Mouse (Mus musculus): Measurements from ENCODE around the gene Cacna1s.

The Cacna1s gene

DNA sequence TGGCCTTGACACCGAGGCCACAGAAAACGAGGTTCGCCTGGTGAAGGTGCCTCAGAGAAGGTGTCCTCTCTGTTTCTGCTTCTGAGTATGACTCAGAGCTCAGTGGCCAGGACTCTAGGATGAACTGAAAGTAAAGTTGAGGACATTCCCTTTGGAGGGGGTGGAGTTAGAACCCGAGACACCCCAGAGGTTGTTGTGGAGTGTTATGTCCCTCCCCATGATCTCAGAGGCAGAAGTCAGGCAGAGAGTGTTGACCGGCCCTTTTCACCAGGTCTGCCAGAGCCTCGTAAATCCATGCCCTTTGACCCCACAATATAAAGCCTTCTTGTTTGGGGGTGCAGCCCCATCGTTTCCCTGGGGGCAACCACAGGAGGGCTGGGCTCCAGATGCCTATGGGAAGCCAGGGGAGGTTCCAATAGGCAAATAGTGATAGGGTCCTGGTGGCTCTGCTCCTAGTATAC is 84.6 kb downstream of the Cacna1s start:
- DNase-seq (ENCODE audit: low read depth, low spot score), result no peak

GRCm38 (mm10) chr1:136137575-136137974 is 85.0 kb downstream of the Cacna1s start:
- no peak for DNase-seq (ENCODE audit: low read depth, low spot score)

DNA sequence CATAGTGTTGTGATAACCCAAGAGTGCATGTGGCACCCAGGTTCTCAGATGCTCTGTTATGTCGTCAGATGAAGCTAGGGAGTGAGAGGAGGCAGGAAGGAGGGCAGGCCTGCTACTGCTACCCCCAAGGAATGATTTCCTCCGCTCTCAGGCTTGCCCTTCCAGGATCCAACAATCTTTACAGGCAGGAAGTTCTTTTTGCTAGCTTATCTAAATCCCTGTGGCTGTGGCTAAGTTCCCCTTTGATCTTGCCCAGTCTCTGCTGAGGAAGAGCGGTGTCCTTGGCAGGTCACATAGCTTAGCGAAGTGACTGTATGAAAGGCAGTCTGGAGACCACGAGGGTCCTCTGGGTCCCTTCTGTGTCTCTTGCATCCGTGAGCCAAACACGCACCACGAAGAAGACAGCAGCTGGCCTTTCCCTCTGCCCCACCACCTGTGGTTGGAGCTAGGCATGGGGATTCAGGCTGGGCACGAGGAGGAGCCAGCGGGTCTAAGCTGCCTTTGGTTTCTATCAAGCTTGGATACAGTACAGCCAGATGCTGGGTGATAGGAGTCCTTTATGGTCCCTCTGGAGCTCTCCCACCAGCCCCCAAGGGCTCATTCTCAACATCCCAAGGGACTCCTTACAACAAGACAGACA is 85.8 kb downstream of the Cacna1s start:
- DNase-seq (ENCODE audit: low read depth, low spot score), result no peak

- no peak for DNase-seq (ENCODE audit: low read depth, low spot score)
Observed at GRCm38 (mm10) chr1:136139990-136140640, 87.6 kb downstream of the Cacna1s start.

GRCm38 (mm10) chr1:136141176-136141950 is 88.8 kb downstream of the Cacna1s start:
- DNase-seq (ENCODE audit: low read depth, low spot score), result no peak

GRCm38 (mm10) chr1:136142336-136142735 is 89.8 kb downstream of the Cacna1s start:
- peak; percentile 58 for DNase-seq (ENCODE audit: low read depth, low spot score)

GRCm38 (mm10) chr1:136143514-136143913 is 91.0 kb downstream of the Cacna1s start:
- DNase-seq (ENCODE audit: low read depth, low spot score), result no peak

- no peak for DNase-seq (ENCODE audit: low read depth, low spot score)
Observed at GRCm38 (mm10) chr1:136149702-136150101, 97.2 kb downstream of the Cacna1s start.

DNA sequence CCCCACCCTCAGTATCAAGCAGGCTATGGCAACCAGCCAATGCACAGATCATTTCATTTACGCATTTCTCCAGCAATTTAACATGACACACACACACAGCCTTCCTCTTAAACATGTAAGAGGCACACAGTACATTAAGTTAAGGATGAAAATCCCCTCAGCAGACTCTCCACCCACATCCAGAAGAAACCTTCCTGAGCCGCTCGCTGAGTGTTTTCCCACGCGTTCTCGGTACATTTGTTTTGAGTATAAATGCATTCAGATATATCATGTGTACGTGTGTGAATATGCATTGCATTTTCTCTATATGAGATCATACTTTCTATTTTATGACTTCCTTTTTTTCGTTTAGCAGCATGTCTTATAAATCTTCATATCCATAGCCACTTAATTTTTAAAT is 98.8 kb downstream of the Cacna1s start:
- no peak for DNase-seq (ENCODE audit: low read depth, low spot score)

- DNase-seq (ENCODE audit: low read depth, low spot score), result no peak
Observed at GRCm38 (mm10) chr1:136156304-136156703, 103.8 kb downstream of the Cacna1s start.

GRCm38 (mm10) chr1:136156951-136157350 is 104.4 kb downstream of the Cacna1s start:
- DNase-seq (ENCODE audit: low read depth, low spot score), result no peak

GRCm38 (mm10) chr1:136159830-136160229 is 107.3 kb downstream of the Cacna1s start:
- no peak for DNase-seq (ENCODE audit: low read depth, low spot score)

- DNase-seq (ENCODE audit: low read depth, low spot score), result no peak
Observed at GRCm38 (mm10) chr1:136160297-136160696, 107.7 kb downstream of the Cacna1s start.

DNA sequence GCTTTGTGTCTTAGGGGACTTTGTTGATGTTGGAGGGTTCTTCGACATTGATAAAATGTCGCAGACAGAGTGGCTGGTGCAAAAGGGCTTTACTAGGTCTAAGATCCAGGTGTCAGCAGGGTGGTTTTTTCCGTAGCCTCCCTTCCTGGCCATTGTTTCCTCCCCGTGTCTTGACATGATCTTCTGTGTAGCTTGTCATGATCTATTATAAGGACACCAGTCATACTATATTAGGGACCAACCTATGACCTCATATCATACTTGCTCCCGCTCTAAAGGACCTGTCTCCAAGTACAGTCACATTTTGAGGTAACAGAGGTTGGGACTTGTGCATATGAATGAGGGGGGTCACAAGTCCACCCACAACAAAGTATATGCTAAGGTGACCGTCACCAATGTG is 108.4 kb downstream of the Cacna1s start:
- DNase-seq (ENCODE audit: low read depth, low spot score), result no peak

DNA sequence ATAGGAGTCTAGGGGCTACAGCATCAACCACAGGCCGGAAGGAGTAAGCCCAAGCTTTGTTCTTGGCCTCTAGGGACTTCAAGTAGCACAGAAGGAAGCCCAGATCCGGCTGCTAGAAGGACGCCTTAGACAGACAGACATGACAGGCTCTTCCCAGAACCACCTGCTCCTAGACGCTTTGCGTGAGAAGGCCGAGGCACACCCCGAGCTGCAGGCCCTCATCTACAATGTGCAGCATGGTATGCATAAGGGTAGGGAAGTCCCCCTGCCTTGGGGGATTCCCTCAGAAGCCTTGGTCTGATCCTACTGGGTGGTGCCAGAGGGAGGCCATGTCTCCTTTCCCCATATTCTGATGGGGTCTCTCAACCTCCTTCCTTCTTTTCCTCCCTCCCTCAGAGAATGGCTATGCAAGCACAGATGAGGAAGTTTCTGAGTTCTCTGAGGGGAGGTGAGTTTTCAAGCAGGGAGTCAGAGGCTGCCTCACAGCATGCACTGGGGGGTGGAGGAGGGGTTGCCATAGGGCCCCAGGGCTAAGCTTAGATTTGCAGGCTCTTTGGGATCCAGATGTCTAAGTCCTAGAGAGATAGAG is 108.9 kb downstream of the Cacna1s start:
- DNase-seq (ENCODE audit: low read depth, low spot score), result no peak

DNA sequence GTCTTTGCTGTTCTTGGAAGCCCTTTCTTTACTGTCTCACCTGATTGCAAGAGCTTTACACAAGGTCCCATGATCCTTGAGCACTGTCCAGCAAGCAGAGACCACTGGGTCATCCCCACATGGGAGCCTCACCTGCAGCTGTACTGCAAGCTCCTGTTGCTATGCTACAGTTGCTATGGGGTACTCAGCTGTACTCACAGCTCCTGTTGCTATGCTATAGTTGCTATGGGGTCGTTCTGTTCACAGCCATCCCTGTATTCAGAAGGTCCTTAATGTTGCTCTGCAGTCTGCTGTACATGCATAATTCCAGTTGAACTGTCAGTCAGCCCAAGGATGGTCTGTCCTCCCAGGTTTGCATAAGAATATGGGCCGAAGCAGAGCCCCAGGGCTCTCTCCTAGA is 112.9 kb downstream of the Cacna1s start:
- DNase-seq (ENCODE audit: low read depth, low spot score), result no peak

DNA sequence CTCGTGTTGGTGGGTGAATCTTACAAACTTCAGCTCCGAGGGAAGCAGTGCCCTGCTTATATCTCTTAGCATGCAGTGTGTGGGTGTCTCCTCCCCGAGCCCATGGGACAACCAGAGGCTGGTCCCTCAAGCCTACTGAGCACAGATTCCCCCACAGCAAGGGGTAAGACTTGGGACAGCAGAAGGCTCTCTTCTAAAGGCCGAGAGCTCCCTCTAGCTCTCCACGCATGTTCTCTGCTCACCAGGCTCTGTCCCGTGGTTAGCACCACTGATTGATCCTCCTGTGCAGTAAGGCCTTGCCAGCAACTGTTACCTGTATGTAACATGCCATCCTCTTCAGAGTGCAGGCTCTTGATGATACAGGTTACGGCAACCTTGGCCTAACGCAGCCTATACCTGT is 115.1 kb downstream of the Cacna1s start:
- DNase-seq (ENCODE audit: low read depth, low spot score), result no peak

All from retina, postnatal 7 days (tissue).